Mouse (Mus musculus) myocyte (in vitro differentiated cells): ENCODE data around the gene Zfp683. TPM values are rescaled to one million over a fixed set of nuclear protein-coding genes. Genes with fewer than 3 reads are reported as not detected.

Source experiments
- H3K27me3 ChIP-seq: one replicate; pipeline ENCODE4 v1.6.1; 2011; ENCODE audit not compliant: control insufficient read depth, insufficient read depth, insufficient read length
- H3K36me3 ChIP-seq: one replicate; pipeline ENCODE4 v1.6.1; 2011; ENCODE audit not compliant: control insufficient read depth, insufficient read depth
- H3K4me2 ChIP-seq: one replicate; pipeline ENCODE4 v1.6.1; 2011; ENCODE audit warnings: low read depth, control low read depth
- H3K4me3 ChIP-seq: one replicate; pipeline ENCODE4 v1.5.1; 2011; ENCODE audit warnings: mild to moderate bottlenecking, control low read depth, moderate library complexity
- H3K79me2 ChIP-seq: one replicate; pipeline ENCODE4 v1.6.1; 2011; ENCODE audit not compliant: control insufficient read depth, insufficient read depth
- H3ac ChIP-seq: one replicate; pipeline ENCODE4 v1.6.1; 2011; ENCODE audit not compliant: control insufficient read depth, insufficient read length
- CEBPB ChIP-seq: IDR thresholded peaks from 2 replicates; pipeline ENCODE4 v1.6.1; 2011; ENCODE audit warnings: mild to moderate bottlenecking, moderate library complexity; ENCODE audit not compliant: poor library complexity, insufficient read depth, severe bottlenecking
- E2F4 ChIP-seq: IDR thresholded peaks from one replicate; pipeline ENCODE4 v1.6.1; 2011; ENCODE audit warnings: mild to moderate bottlenecking, control low read depth, moderate library complexity; ENCODE audit not compliant: insufficient read depth
- MAX ChIP-seq: IDR thresholded peaks from one replicate; pipeline ENCODE4 v1.6.1; 2011; ENCODE audit warnings: low read depth, mild to moderate bottlenecking, control low read depth
- MYOD1 ChIP-seq, 3 experiments: IDR thresholded peaks; one replicate each; pipeline ENCODE4 v1.6.1; 2011; ENCODE audit warnings: control low read depth in 2 of 3, low read depth in 2 of 3, mild to moderate bottlenecking in 2 of 3, moderate library complexity in 1 of 3; ENCODE audit not compliant: insufficient read length in 2 of 3, control insufficient read depth in 1 of 3
- MYOG ChIP-seq, 3 experiments: IDR thresholded peaks; one replicate each; pipeline ENCODE4 v1.6.1; 2011; ENCODE audit warnings: control low read depth in 2 of 3, low read depth in 2 of 3, mild to moderate bottlenecking in 2 of 3; ENCODE audit not compliant: insufficient read length in 2 of 3, control insufficient read depth in 1 of 3, insufficient read depth in 1 of 3
- POLR2A ChIP-seq: IDR thresholded peaks from one replicate; pipeline ENCODE4 v1.6.1; 2011; ENCODE audit warnings: low read depth, mild to moderate bottlenecking, control low read depth, moderate library complexity; ENCODE audit not compliant: insufficient read length
- POLR2AphosphoS2 ChIP-seq: IDR thresholded peaks from one replicate; pipeline ENCODE4 v1.6.1; 2011; ENCODE audit warnings: low read depth, control low read depth; ENCODE audit not compliant: insufficient read length
- REST ChIP-seq: IDR thresholded peaks from one replicate; pipeline ENCODE4 v1.6.1; 2011; ENCODE audit warnings: mild to moderate bottlenecking, control low read depth, moderate library complexity; ENCODE audit not compliant: insufficient read depth, insufficient read length
- SRF ChIP-seq: IDR thresholded peaks from one replicate; pipeline ENCODE4 v1.6.1; 2011; ENCODE audit warnings: low read depth; ENCODE audit not compliant: control insufficient read depth, insufficient read length
- TCF12 ChIP-seq: IDR thresholded peaks from one replicate; pipeline ENCODE4 v1.6.1; 2011; ENCODE audit warnings: mild to moderate bottlenecking, control low read depth; ENCODE audit not compliant: poor library complexity, insufficient read depth, severe bottlenecking
- TCF3 ChIP-seq: IDR thresholded peaks from one replicate; pipeline ENCODE4 v1.6.1; 2011; ENCODE audit warnings: low read depth, control low read depth; ENCODE audit not compliant: insufficient read length
- USF1 ChIP-seq: IDR thresholded peaks from one replicate; pipeline ENCODE4 v1.6.1; 2011; ENCODE audit warnings: low read depth, mild to moderate bottlenecking, control low read depth, moderate library complexity
- polyA plus RNA-seq: library from polyadenylated mRNA; unstranded; fragments of >200 nt; fragmentation: generic; extraction: Trizol; gene quantifications from one replicate; pipeline ENCODE4 v1.2.1, GENCODE M21; 2012; ENCODE audit warnings: missing spikeins

Gene Zfp683
- polyA plus RNA-seq, 1 experiment: not detected

GRCm38 (mm10) chr4:134019641-134020351 lies 33.8 kb upstream of the Zfp683 start:
- Histone ChIP-seq H3K4me3 (no peak overlapping the region), H3K4me2 (no peak overlapping the region), H3K79me2 (no peaks in the 10 kb centered on the region), H3K27me3 (peaks cover 37% of the 10 kb centered on the region), H3K36me3 (no peaks in the 10 kb centered on the region), H3ac (no peak overlapping the region)
- TF ChIP-seq REST: no peak
- TF ChIP-seq POLR2A: no peak
- TF ChIP-seq USF1: no peak
- no peak for TF ChIP-seq E2F4
- no peak for TF ChIP-seq MAX

GRCm38 (mm10) chr4:134020621-134021020 lies 33.0 kb upstream of the Zfp683 start:
- Histone ChIP-seq H3K4me2 (no peak overlapping the region), H3K27me3 (peaks cover 37% of the 10 kb centered on the region), H3K79me2 (no peaks in the 10 kb centered on the region), H3ac (no peak overlapping the region), H3K4me3 (no peak overlapping the region), H3K36me3 (no peaks in the 10 kb centered on the region)
- TF ChIP-seq TCF12 (no peak), MAX (peak; percentile 77), POLR2AphosphoS2 (no peak), REST (peak; percentile 87), MYOD1 (IDR thresholded peaks at IDR 0.05; ENCODE audit: control insufficient read depth in 1 of 3, insufficient read length in 2 of 3, low read depth in 2 of 3) (no peak), CEBPB (no peak), MYOG (IDR thresholded peaks at IDR 0.05; ENCODE audit: control insufficient read depth in 1 of 3, insufficient read depth in 1 of 3, insufficient read length in 2 of 3, low read depth in 2 of 3) (peak in 1 of 3 experiments; percentile 29), POLR2A (no peak), USF1 (no peak)

GRCm38 (mm10) chr4:134025802-134026201 lies 27.8 kb upstream of the Zfp683 start:
- Histone ChIP-seq H3K27me3 (peaks cover 9% of the 10 kb centered on the region), H3ac (no peak overlapping the region), H3K79me2 (no peaks in the 10 kb centered on the region), H3K36me3 (no peaks in the 10 kb centered on the region), H3K4me2 (no peak overlapping the region), H3K4me3 (no peak overlapping the region)
- no peak for TF ChIP-seq REST
- no peak for TF ChIP-seq MYOD1 (IDR thresholded peaks at IDR 0.05; ENCODE audit: control insufficient read depth in 1 of 3, insufficient read length in 2 of 3, low read depth in 2 of 3)
- no peak for TF ChIP-seq MYOG (IDR thresholded peaks at IDR 0.05; ENCODE audit: control insufficient read depth in 1 of 3, insufficient read depth in 1 of 3, insufficient read length in 2 of 3, low read depth in 2 of 3)
- TF ChIP-seq MAX: no peak
- TF ChIP-seq TCF3: no peak
- TF ChIP-seq USF1: no peak
- TF ChIP-seq CEBPB: no peak
- no peak for TF ChIP-seq TCF12
- TF ChIP-seq POLR2A: no peak
- no peak for TF ChIP-seq POLR2AphosphoS2
- no peak for TF ChIP-seq SRF
- no peak for TF ChIP-seq E2F4

GRCm38 (mm10) chr4:134035953-134036352 lies 17.7 kb upstream of the Zfp683 start:
- no peaks in the 10 kb centered on the region for H3K36me3 ChIP-seq
- H3K4me3 ChIP-seq: no peak overlapping the region
- no peaks in the 10 kb centered on the region for H3K79me2 ChIP-seq
- TF ChIP-seq REST (no peak), POLR2AphosphoS2 (no peak)
- H3ac ChIP-seq: no peak overlapping the region
- peaks cover 13% of the 10 kb centered on the region for H3K27me3 ChIP-seq
- H3K4me2 ChIP-seq: no peak overlapping the region

GRCm38 (mm10) chr4:134041317-134042123 lies 12.1 kb upstream of the Zfp683 start:
- Histone ChIP-seq H3ac (no peak overlapping the region), H3K4me2 (peak overlapping the region; percentile 64), H3K27me3 (peaks cover 9% of the 10 kb centered on the region), H3K4me3 (no peak overlapping the region), H3K79me2 (no peaks in the 10 kb centered on the region), H3K36me3 (no peaks in the 10 kb centered on the region)
- no peak for TF ChIP-seq POLR2A
- no peak for TF ChIP-seq POLR2AphosphoS2
- no peak for TF ChIP-seq MAX
- no peak for TF ChIP-seq CEBPB
- TF ChIP-seq TCF3: peak; percentile 31
- TF ChIP-seq SRF: no peak
- no peak for TF ChIP-seq REST
- peak in 2 of 3 experiments; percentile 64 to 72 for TF ChIP-seq MYOD1 (IDR thresholded peaks at IDR 0.05; ENCODE audit: control insufficient read depth in 1 of 3, insufficient read length in 2 of 3, low read depth in 2 of 3)
- TF ChIP-seq USF1: no peak
- TF ChIP-seq E2F4: no peak
- TF ChIP-seq MYOG (IDR thresholded peaks at IDR 0.05; ENCODE audit: control insufficient read depth in 1 of 3, insufficient read depth in 1 of 3, insufficient read length in 2 of 3, low read depth in 2 of 3): peak; percentile 13 to 90 (median 42)
- peak; percentile 35 for TF ChIP-seq TCF12
